Mouse (Mus musculus) cerebellum, adult 9-10 months (tissue): Measurements from ENCODE around the gene Grik4.

ENCODE experiments used
- DNase-seq: peaks from one replicate; pipeline ENCODE4 v3.0.0; 2022

The Grik4 gene

DNA sequence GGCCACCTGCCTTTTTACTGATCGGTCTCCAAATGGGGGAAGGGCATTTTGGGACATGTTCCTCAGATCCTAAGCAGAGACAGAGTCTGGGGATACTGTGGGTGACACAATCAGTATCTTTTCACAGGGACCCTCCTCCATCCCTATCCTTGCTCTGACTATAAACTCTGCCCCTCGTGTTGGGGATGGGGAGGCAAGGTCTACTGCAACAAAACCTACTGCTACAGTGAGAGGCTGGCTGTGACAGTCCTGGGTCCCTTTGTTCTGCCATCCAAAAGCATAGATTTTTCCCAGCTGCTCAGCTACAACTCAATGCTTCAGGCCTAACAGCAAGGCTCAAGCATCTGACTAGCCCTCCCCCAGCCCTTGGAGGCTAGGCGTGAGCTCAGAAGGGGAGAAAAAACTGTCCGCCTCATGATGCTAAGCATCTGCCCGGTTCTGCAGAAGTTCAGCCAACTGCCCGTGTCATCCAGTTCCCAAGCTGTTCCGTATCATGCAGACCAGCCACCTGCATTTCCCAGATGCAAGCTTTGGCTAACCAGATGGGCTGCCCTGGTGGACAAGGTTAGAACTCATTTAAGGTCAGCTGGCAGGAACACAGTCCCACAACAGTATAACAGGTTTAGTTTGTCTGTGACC lies 207.5 kb downstream of the Grik4 start:
- no peak for DNase-seq

DNA sequence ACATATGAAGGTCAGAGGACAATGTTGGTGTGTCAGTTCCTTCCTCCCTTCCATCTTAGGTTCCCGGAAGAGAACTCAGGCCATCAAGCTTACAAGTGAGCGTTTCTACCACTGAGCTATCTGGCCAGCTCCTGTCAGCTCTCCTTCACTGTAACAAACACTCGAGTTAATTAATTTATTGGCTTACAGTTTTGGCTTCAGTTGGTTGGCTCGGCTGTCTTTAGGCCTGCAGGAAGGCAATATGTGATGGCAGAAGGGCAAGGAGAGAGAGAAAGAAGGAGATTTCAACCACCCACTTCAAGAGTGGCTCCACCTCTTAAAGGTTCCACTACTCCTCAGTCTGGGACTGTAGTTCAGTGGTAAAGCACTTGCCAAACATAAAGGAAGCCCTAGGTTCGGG lies 209.2 kb downstream of the Grik4 start:
- no peak for DNase-seq

GRCm38 (mm10) chr9:42732731-42733318 lies 211.5 kb downstream of the Grik4 start:
- DNase-seq = no peak

DNA sequence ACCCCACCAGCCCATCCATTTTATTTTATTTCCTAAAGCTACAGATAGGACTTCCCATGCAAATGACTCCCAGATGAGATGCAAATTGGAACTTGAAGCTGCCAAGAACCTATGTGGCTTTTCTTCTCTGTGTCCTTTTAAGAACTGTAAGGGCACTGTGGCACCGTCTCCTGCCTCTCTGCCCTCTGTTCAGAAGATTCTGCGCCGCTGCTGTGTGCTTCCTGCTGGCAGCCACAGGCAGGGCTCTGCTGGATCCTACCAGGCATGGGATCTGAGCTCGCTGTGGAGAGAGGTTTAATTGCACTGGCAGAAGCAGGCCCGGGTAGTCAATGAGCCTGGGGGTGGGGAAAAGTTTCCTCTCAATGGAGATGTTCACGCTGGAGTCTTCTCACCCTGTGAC lies 215.8 kb downstream of the Grik4 start:
- DNase-seq = no peak

DNA sequence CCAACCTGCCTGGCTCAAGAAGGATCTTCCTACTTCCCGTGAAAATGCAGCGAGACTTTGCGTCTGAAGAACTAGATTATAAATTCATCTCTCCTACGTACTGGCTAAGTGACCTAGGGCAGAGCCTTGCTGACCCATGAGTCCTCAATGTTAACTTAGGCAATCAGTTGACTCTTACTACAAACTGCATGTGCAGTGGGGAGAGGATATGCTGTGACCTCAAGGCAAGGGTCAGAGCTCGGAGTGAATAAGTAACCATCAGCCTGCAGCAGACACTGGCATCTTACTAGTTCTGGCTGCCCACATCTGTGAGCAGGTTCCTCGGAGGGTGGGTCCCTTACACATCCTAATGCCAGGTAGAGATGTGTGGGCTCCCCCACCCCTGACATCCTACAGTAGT lies 216.6 kb downstream of the Grik4 start:
- DNase-seq = no peak

GRCm38 (mm10) chr9:42727186-42727585 lies 217.1 kb downstream of the Grik4 start:
- DNase-seq = no peak

- no peak for DNase-seq
These were observed 220.2 kb downstream of the Grik4 start for GRCm38 (mm10) chr9:42724099-42724498.

- no peak for DNase-seq
These were observed 221.8 kb downstream of the Grik4 start for GRCm38 (mm10) chr9:42722501-42722900.

GRCm38 (mm10) chr9:42721718-42722117 lies 222.6 kb downstream of the Grik4 start:
- DNase-seq = no peak

- no peak for DNase-seq
These were observed 223.1 kb downstream of the Grik4 start for GRCm38 (mm10) chr9:42721146-42721545.

- no peak for DNase-seq
These were observed 230.4 kb downstream of the Grik4 start for GRCm38 (mm10) chr9:42713912-42714311.

GRCm38 (mm10) chr9:42705848-42706247 lies 238.4 kb downstream of the Grik4 start:
- DNase-seq = no peak

GRCm38 (mm10) chr9:42703191-42703854 lies 241.0 kb downstream of the Grik4 start:
- DNase-seq = no peak

DNA sequence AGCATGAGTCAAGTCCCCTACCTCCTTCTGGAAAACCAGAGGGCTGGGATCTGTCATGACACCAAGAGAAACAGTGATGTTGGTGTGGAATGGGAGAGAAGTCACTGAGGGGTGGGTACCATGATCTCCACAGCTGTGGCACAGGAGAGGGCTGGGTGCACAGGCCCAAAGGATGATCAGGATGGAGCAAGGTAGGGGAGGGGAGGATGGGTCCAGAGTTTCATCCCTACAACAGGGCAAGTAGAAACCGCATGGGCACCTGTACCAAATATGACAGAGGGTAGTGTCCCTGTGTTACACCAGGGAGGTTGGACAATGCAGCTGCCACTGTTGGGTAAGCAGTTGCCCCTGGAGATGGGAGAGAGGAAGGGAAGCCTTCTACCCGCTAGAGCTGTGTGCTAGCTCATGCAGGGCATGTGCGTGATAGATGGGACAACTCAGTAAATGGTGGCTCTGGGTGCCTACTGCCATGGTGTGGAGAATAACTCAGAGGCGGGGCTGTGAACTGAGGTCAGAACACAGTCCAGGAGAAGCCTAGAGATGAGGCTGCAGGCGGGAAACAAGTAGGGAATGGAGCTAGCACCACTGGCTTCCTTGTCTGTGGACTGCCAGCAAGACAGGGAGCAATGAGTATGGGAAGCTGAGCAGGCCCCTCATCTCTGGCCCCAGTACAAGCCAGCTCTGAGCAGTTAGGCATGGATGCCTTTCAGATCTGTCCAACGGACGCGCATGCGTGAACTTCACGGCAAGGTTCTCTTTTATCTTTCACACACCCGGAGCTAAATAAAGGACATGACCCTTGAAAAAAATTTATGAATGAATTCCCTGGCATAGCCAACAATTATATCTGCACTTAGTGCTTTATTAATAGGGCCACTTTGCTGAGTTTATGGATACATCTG lies 241.8 kb downstream of the Grik4 start:
- no peak for DNase-seq

GRCm38 (mm10) chr9:42701729-42702128 lies 242.6 kb downstream of the Grik4 start:
- no peak for DNase-seq

GRCm38 (mm10) chr9:42693024-42693423 lies 251.3 kb downstream of the Grik4 start:
- DNase-seq = no peak

DNA sequence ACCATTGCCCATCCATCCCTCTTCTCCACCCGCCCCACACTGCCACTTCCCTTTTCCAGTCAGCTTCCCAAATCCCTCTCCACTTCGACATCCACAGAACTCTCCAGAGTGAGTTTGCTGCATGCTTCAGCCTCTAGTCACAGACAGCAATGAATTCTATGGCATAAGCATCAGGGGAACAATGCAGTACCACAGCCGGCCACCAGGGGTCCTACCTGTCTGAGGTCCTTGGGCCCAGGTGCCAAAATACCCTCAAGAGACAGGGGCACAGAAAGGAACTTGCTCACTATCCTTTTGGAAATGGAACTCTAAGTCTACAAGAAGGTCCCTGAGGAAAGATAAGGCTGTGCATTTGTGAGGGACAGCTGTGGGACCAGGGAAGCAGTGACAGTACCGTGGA lies 256.1 kb downstream of the Grik4 start:
- DNase-seq = peak; percentile 34

DNA sequence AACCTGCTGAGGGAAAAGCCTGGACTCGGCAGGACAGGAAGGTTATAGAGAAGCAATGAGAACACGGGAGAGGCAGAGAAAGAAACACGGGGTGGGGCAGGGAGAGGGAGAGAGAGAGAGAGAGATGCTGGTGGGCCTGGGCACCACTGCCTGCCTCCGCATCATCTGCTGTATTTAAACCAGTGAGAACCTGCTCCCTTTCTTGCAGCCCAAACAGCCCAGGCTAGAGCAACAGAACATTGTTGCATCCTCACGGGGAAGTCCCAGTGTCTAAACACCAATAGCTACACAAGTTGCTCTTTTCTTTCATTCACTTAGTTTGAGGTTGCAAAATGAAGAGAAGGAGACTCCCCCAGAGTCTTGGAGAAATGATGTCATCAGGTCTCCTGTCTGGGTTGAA lies 258.2 kb downstream of the Grik4 start:
- no peak for DNase-seq

DNA sequence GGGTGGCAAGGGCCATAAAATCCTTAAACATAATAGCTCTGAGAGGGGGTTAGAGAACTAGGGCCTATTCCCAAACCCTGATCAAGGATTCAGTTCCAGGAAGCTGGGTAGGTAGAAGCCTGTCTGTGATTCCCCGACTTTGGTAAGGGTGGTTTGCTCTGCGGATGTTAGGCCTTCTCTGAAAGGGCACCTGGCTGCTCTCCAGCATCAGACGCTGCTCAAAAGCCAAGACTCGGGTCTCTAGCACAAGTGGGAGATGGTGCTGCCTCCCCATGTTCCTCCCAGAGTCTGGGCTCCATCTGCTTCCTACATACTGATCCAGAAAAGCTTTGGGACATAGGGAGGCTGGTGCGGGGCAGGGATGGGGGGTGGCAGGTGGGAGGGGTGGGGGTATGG lies 270.3 kb downstream of the Grik4 start:
- no peak for DNase-seq

- DNase-seq = no peak
These were observed 270.8 kb downstream of the Grik4 start for GRCm38 (mm10) chr9:42673385-42674016.

DNA sequence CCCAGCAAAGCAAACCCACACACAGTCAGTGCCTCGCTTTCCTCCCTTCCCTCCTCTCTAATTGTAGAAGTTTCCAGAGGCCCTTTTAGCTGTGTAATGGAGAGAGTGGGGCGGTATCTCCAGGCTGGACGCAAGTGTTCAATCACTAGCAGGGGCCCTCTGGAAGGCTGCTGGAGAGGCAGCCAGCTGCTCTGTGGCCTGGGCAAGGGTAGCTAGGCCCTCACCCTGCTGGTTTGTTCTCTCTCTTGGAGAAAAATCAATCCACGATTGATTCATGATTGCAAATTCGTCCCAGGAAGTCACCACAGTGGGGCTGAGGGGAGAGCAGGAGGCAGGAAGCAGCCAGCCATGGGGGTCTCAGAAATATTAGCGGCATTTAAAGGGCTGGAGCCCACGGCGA lies 271.3 kb downstream of the Grik4 start:
- no peak for DNase-seq

GRCm38 (mm10) chr9:42670619-42671018 lies 273.7 kb downstream of the Grik4 start:
- no peak for DNase-seq

- DNase-seq = no peak
These were observed 282.8 kb downstream of the Grik4 start for GRCm38 (mm10) chr9:42661481-42661880.
